Mouse (Mus musculus) T-helper 1 cell (primary cell): ENCODE data around the gene H3f3b.

Experiments
- in situ Hi-C: fragments of 300-600 bp; cut with MboI, MseI; formaldehyde crosslinking; loops from one replicate; pipeline ENCODE4 v1.15.1; 2025; ENCODE audit warnings: high pct_unique_total_duplicates

Gene H3f3b

DNA sequence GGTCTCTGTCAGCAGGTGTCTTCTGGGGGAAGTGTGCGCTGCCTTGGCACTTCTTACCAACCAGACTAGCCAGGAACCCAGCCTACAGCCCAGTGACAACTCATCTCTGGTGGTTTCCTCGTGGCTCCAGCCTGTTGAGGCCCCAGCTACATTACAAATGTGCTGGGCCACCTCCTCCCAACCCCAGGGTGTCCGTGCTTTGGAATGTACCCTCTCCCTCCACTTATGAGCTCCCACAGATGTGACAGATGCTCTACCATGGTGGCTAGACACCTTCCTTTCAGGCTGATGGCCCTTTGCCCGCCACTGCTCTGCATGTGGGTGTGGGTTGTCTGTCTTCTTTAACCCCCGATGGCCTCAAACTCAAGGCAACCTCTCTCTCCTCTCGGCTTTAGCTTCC, 26.0 kb downstream of the H3f3b start:
- in situ Hi-C loops, result loop anchor here (5.0 kb wide), 1 partner anchor 59 kb away; no protein-coding TSS in a partner anchor

DNA sequence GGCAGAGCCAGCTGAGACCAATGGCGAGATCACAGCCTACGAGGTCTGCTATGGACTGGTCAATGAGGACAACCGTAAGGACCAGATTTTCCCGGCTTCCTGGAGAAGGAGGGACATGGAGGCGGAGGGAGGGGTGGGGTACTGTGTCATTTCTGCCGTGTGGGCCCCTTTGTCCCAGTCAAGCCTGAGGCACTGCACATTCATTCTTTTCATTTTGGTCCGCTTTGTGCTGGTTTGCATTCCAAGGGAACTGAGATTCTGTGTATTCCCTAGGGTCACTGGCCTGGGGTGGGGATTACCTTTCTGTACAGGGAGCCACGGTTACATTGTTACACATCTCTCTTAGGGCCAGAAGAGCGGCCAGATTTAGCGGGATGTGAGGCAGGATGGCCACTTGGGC, 27.2 kb downstream of the H3f3b start:
- in situ Hi-C loops, result loop anchor here (5.0 kb wide), 1 partner anchor 58 kb away; no protein-coding TSS in a partner anchor

DNA sequence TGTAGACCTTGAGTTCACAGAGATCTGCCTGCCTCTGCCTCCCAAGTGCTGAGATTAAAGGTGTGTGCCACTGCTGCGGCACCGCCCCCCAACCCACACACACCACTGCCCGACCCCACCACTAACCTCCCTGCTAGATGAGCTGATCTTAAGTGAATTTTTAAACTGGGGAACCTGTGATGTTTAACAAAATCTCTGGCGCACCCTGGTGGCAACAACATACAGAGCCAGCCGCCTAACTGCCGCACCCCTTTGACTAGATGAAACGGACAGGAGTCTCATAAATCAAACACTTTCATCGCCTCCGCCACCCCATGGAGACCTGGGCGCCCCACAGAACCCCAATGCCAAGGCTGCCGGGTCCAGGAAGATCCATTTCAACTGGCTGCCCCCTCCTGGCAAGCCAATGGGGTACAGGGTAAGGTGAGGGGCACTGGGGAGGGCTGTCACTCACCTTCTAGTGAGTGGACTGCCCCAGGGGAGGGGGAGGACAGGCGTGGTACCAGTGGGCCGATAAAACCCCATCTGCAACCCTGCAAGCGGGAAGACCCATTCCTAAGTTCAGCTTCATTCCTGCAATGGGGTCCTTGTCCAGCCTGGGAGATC, 28.1 kb downstream of the H3f3b start:
- in situ Hi-C loops, result loop anchor here (5.0 kb wide), 1 partner anchor 57 kb away; no protein-coding TSS in a partner anchor

- in situ Hi-C loops, result no loop called here
These were observed 28.7 kb downstream of the H3f3b start for GRCm38 (mm10) chr11:115999027-115999426.

DNA sequence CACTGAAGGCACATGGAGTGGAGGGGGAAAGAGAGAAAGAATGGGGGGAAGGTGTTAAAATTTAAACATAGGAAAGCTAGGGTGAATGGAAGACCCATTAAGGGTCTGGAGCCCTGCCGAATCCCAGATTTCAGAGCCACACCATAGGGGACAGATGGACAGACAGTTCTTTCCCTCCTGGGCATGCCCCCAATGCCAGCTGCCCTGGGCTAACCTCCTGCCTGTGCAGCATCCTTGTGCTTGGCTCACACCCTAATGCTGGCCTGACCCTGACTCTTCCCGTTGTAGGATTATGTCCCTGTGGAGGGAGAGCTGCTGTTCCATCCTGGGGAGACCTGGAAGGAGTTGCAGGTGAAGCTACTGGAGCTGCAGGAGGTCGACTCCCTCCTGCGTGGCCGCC, 30.1 kb downstream of the H3f3b start:
- in situ Hi-C loops, result no loop called here

- in situ Hi-C loops, result no loop called here
These were observed 30.7 kb downstream of the H3f3b start for GRCm38 (mm10) chr11:115997047-115997446.

GRCm38 (mm10) chr11:115995256-115995655, 32.5 kb downstream of the H3f3b start:
- in situ Hi-C loops, result no loop called here

DNA sequence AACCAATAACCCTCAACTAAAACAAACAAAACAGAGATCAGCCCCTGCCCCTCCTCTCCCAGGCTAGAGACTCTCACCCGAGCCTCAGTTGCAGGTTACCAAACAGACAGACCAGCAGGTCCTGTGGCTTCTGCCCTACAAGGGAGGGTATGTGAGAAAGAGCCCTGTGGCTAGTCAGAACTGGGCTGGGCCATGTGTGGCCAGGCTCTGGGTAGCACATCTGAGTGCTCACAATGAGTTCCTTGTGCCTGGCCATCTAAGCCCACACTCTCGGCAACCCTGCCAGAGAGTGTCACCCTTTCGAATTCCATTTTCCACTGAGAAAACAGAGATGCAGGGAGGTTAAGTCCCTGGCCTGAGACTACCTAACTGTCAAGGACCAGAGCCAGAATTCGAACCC, 35.7 kb downstream of the H3f3b start:
- in situ Hi-C loops, result no loop called here

DNA sequence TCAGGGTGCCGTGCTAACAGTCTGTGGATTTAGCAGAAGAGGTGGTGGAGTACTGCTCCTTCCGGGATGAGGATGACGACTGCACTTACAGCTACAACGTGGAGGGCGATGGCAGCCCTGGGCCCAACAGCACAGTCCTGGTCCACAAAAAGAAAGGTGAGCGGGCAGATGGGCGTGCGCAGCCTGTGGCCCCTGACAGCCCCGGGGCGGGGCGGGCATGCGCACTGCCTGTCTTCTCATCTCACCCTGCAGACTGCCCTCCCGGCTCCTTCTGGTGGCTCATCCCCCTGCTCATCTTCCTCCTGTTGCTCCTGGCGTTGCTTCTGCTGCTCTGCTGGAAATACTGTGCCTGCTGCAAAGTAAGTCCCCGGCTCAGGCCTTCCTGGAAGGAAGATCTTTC, 38.1 kb downstream of the H3f3b start:
- in situ Hi-C loops, result no loop called here

DNA sequence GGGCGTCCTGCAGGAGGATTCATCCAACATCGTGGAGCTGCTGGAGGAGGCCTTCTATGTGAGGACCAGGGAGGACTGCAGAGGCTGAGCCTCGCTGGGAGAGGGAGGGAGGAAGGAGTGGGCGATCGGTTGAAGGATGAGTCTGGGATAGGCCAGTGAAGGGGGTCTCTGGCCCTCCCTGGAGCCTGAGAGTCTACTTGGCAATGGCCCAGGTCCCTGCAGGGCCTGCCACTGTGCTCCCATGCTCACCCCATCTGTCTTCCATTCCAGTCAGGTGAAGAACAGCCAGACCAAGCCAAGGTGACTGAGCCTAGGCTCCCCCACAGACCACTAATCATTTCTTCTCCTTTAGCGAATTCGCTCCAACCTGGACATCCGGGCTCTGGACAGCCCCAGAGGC, 44.5 kb downstream of the H3f3b start:
- in situ Hi-C loops, result no loop called here

GRCm38 (mm10) chr11:115982472-115982871, 45.3 kb downstream of the H3f3b start:
- in situ Hi-C loops, result no loop called here

DNA sequence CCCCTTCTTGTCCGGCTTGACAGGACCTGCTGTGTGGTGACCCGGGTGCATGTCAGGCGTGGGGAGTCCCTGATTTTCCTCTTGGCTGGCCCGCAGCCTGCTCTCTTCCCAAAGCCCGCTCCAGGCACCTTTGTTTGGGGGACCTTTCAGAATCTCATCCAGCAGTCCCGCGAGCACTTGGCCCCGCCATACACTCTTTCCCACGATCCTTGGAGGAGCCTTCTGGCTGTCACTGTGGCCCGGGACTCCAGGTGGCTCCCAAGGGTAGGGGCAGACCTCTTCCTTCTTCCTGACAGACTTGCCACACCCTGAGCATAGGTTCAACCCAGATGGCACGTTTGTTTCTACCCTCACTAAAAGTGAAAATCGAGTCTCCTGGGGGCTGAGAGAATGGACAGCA, 52.2 kb downstream of the H3f3b start:
- in situ Hi-C loops, result no loop called here

- in situ Hi-C loops, result no loop called here
These were observed 52.7 kb downstream of the H3f3b start for GRCm38 (mm10) chr11:115975083-115975420.

DNA sequence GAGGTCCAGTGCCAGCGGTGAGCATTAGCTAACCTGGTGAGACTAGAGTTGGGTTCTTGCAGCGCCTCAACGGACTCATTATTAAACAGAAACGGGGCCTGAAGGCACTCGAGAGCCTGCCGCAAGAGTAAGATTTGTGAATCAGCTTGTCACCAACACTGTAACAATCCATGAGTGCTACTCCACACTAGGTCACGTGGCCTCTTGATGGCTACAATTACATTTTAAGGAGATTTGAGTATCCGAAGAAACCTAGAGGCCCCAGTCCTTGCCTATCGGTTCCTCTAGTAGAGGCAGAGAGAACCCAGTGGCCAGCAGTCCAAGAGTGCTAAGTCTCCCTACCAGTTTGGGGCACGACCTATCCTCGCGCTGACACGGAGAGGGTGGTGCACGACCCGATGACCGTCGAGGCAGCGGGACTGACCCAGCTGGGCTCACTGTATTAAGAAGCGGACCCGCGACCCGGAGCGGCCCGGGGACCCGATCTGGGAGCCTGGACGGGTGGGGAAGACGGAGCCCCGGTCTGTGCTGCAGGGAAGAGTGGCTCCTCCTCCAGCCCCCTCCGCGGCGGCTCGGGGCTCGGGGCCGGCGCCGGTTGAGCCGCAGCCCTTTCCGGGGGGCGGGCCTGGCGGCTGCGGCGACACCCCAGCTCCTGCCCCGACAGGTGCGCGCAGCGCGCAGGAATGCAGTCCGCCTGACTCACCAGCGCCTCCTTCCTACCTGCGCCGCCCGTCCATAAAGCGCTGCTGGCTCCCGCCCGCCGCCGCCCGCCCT, 53.3 kb downstream of the H3f3b start, which contains the start of gene Itgb4:
TSS of gene Itgb4 (plus strand) at position 401 of the 774 bp plus-strand sequence.
- in situ Hi-C loops, result no loop called here
